Mouse (Mus musculus): ENCODE data around the gene N4bp1.
A peak's percentile ranks its signal among the peaks of the same experiment; 100 is the strongest.

Gene N4bp1

DNA sequence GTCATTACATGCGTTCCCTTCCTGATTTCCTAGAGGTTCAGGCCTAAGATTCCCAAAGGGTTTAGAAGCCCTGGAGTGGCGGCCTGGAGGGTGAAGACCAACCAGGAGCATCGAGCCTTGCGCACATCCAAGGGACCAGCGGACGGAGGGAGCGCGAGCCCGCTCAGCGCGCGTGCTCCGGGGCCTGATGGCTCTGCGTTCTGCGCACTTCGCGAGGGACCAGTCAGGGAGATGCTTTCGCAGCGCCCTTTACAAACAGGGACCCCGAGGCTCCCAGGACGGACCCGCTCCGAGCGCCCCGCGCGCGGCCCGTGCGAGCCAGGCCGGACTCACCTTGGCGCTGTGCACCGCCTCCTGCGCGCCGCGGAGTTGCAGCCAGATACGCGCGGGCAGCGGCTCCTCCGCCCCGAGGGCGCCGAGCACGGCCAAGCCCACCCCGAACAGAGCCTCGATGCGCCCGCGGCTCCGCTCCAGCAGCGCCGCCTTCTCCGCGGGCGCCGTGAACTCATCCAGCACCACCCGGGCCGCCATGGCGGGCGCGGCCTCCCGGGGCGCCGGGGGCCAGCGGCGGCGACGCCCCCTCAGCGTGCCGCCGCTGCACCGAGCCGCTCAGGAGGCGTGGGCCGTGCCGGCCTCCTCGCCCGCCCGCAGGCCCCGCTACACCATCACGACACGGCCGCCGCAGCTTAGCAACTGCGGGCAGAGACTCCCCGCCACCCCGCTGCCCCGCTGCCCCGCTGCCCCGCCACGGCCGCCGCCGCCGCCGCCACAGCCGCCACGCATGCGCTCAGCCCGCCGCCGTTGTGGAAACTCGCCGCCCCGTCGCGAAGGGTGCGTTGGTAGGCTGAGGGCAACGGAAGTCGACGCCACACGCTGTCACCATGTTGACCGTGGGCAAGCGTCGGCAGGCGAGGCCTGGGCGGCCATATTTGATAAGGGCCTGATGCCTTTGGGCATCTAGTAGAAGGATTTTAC, at the start of gene N4bp1:
Gene N4bp1 (minus strand): TSS at position 770 of the 975 bp plus-strand sequence.
- peak; percentile 79 to 92 for DNase-seq (ENCODE audit: low spot score in 2 of 2)

GRCm38 (mm10) chr8:86934841-86935240, 49.8 kb upstream of the N4bp1 start:
- no peak for DNase-seq (ENCODE audit: low spot score in 2 of 2)

DNA sequence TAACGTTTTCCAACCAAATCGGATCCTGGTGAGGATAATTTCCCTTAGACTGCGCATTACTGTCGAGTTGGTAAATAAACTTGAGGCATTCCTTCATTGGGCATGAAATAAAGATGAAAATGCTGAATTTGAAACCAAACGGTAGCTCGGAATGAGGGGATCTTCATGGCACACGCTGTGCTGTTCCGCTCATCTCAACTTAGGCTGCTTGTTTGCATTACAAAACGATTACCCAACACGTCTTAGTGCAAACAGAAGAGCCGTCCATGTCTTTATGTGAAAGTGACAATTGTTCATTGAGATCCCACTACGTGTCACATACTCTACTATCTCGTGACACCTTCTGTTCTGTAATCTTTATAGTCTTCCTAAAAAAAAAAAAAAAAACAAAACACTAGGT, 49.3 kb upstream of the N4bp1 start:
- DNase-seq (ENCODE audit: low spot score in 2 of 2): no peak

DNA sequence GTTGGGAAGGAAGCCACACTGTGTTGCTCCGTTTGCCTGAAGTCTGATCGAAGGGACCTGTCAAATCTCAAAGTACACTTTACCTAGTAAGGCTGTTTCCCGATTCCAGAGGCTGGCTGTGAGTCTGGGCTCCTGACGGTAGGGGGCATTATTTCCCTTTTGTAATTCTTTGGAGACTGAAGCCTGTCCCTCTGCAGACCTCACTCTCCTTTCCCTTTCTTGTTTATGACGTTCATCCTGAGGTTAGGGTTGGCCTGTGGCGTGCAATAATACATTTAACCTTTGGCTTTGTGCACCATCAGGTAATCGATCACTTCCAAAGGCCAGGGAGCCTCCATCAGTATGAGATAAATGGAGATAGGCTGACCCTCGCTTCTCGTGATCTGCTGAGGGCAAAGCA, 48.8 kb upstream of the N4bp1 start:
- peak; percentile 10 to 15 for DNase-seq (ENCODE audit: low spot score in 2 of 2)

GRCm38 (mm10) chr8:86926237-86926636, 41.2 kb upstream of the N4bp1 start:
- DNase-seq (ENCODE audit: low spot score in 2 of 2): no peak

DNA sequence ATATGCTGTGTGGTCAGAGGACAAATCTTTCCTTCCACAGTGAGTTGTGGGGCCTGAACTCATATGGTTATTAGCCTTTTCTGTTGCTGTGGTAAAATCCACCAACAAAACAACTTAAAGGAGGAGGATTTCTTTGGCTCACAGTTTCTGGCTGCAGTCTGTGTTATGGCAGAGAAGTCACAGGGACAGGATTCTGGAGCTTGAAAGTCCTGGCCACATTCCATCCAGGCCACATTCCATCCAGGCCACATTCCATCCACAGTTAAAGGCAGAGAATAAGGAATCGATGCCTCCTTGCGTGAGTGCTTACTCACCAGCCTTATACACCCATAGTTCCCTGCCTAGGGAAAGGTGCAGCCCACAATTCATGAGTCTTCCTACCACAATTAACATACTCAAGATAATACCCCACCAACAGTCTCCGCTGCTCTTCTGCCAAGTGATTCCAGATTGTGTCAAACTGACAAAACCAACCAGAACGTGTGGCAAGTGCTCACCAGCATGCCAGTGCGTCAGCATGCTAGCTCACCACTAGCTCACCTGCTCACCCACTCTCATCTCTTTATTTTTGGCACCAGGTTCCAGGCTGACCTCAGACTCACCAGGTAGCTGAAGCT, 38.3 kb upstream of the N4bp1 start:
- no peak for DNase-seq (ENCODE audit: low spot score in 2 of 2)

DNA sequence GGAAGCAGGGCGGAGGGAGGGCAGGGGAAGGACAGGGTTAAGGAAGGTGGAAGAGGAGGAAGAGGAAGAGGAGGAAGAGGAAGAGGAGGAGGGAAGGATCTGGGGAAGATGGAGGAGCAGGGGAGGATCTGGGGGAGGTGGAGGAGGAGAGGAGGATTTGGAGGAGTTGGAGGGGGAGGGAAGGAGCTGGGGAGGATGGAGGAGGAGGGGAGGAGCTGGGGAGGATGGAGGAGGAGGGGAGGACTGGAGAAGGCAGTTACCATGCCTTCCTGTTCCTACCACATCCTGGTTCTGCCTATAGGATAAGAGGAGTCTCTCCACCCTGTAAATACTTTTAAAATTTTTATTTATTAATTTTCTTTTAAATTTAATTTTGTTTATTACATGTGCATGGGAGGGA, 37.6 kb upstream of the N4bp1 start:
- DNase-seq (ENCODE audit: low spot score in 2 of 2): no peak

DNA sequence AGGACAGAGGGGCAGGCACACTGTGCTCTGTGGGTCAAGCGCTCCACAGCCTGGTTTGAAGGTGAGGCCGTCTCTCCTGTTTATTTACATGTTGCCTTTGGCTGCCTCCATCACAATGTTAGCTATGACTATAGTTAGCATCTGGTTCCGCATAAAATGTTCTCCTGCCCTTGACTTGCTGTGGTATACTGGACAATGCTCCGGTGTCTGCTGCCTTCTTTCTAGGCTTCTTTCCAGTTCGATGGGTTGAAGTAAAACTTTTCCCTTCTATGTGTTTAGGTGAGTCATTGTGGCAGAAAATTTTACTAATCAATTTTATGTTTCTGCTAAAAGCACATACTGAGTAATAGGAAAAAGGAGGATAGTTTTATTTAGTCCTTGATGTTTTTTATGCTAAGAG, 37.1 kb upstream of the N4bp1 start:
- no peak for DNase-seq (ENCODE audit: low spot score in 2 of 2)

- DNase-seq (ENCODE audit: low spot score in 2 of 2): no peak
Measured at GRCm38 (mm10) chr8:86920996-86921395, 35.9 kb upstream of the N4bp1 start.

- DNase-seq (ENCODE audit: low spot score in 2 of 2): no peak
Measured at GRCm38 (mm10) chr8:86920455-86920854, 35.4 kb upstream of the N4bp1 start.

GRCm38 (mm10) chr8:86920024-86920423, 35.0 kb upstream of the N4bp1 start:
- DNase-seq (ENCODE audit: low spot score in 2 of 2): no peak

- no peak for DNase-seq (ENCODE audit: low spot score in 2 of 2)
Measured at GRCm38 (mm10) chr8:86919262-86919661, 34.2 kb upstream of the N4bp1 start.

DNA sequence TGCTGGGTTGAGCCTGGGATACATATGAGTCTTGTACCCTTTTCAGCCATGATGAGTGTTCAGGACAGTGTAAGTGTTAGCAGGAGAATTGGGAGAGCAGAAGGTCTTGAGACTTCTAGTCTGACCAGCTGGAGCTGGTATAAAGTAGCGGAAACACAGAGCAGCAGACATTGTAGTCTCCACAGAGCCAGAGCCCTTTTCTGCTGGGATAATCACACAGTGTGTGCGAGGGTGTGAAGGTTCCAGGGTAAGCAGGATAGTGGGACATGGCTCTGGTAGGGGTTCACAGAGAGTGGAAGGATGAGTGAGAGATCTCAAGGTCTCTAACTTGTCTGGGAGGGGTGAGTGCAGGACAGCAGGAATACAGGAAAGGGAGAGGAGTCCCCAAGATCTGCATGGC, 33.0 kb upstream of the N4bp1 start:
- no peak for DNase-seq (ENCODE audit: low spot score in 2 of 2)

- no peak for DNase-seq (ENCODE audit: low spot score in 2 of 2)
Measured at GRCm38 (mm10) chr8:86917689-86918088, 32.6 kb upstream of the N4bp1 start.

- DNase-seq (ENCODE audit: low spot score in 2 of 2): no peak
Measured at GRCm38 (mm10) chr8:86916369-86916768, 31.3 kb upstream of the N4bp1 start.

- no peak for DNase-seq (ENCODE audit: low spot score in 2 of 2)
Measured at GRCm38 (mm10) chr8:86911136-86911535, 26.1 kb upstream of the N4bp1 start.

GRCm38 (mm10) chr8:86910250-86910649, 25.2 kb upstream of the N4bp1 start:
- DNase-seq (ENCODE audit: low spot score in 2 of 2): no peak

DNA sequence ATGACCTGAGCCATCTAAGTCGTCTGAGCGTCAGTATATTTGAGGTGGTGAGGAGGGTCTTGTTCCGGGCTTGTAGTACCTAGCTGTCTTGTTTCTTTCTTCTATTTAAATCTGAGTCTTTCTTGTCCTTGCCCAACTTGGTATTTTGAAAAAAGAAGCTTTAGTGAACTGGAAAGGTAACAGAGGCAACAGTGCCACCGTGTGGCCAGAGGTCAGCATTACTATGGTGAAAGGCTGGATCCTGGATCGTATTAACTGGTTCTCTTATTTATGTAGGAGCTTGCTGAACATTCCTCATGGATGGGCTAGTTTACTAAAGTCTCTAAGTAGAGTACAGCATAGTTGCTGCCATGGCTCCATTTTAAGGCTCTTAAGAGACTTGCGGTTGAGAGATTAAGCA, 23.5 kb upstream of the N4bp1 start:
- DNase-seq (ENCODE audit: low spot score in 2 of 2): peak; percentile 49 to 71

DNA sequence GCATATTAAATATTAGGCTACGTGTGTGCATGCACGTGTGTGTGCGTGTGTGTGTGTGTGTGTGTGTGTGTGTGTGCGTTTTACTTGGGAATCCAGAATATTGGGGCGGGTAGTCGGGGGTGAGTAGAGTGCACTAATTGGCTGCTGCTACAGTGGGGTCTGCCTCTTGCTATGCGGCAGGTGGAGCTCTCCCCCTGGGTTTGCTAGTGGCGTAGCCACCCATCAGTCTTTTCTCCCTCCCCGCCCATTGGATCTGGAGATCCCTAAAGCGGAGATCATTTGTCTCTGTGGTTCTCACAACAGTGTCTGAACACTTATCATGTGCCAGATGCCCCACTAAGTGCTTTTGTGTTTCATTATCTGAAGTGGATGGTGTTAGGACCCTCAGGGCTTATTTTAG, 19.9 kb upstream of the N4bp1 start:
- DNase-seq (ENCODE audit: low spot score in 2 of 2): no peak

DNA sequence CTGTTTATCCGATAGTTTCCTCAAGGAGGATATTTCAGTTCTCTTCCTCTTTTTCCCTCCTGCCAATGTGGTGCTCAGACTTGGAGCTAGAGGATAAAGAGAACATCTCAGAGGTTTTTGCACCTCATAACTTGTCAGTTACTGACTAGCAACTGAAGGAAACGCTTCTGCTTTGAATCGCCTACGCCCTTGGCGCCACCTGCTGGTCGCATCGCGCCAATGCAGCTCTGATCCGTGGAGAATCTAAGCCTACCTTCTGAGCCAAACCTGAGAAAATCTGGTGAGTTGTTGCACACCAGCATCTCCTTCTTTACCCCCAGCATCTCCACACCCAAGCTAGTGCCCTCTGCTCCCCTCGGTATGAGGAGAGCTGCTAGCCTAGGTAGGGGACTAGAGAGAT, 18.0 kb upstream of the N4bp1 start:
- peak; percentile 77 to 85 for DNase-seq (ENCODE audit: low spot score in 2 of 2)

DNA sequence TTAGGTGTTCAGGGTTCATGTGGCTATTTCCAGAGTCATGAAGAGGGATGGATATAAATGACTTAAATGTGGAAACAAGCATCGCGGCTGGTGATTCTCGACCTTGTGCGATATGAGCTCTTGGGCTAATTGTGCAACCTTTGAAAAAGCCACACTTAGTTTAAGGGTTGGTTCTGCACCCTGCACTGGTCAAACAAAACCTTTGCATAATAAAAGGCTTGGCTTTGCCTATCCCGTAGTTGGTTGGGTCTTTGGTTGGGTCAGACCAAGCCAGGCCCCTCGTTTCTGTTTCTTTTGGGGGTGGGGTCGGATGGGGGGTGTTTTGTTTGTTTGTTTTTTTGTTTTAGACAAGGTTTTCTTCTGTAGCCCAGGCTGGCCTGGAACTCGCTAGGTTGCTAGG, 17.6 kb upstream of the N4bp1 start:
- DNase-seq (ENCODE audit: low spot score in 2 of 2): no peak

GRCm38 (mm10) chr8:86901972-86902371, 16.9 kb upstream of the N4bp1 start:
- DNase-seq (ENCODE audit: low spot score in 2 of 2): peak in 1 of 2 experiments; percentile 31
